Mouse (Mus musculus) CD4-positive helper T cell, adult 2 months (primary cell): ENCODE measurements around the gene Camk1g.

Experiments
- DNase-seq: peaks from one replicate; pipeline ENCODE4 v3.0.0-alpha.2; 2012; ENCODE audit warnings: low read depth, missing footprints, low spot score

Gene Camk1g

GRCm38 (mm10) chr1:193370096-193370495, at the start of gene Camk1g:
Gene Camk1g (minus strand): TSS chr1:193370298.
- DNase-seq, result no peak

- no peak for DNase-seq
Observed at GRCm38 (mm10) chr1:193419168-193419567, 49.1 kb upstream of the Camk1g start.

- no peak for DNase-seq
Observed at GRCm38 (mm10) chr1:193418656-193419055, 48.6 kb upstream of the Camk1g start.

- no peak for DNase-seq
Observed at GRCm38 (mm10) chr1:193414067-193414466, 44.0 kb upstream of the Camk1g start.

- DNase-seq, result no peak
Observed at GRCm38 (mm10) chr1:193413368-193414000, 43.4 kb upstream of the Camk1g start.

GRCm38 (mm10) chr1:193407487-193407886, 37.4 kb upstream of the Camk1g start:
- no peak for DNase-seq

GRCm38 (mm10) chr1:193406059-193406642, 36.1 kb upstream of the Camk1g start:
- DNase-seq, result no peak

- no peak for DNase-seq
Observed at GRCm38 (mm10) chr1:193401695-193402094, 31.6 kb upstream of the Camk1g start.

GRCm38 (mm10) chr1:193400348-193400747, 30.2 kb upstream of the Camk1g start:
- DNase-seq, result no peak

GRCm38 (mm10) chr1:193398728-193399437, 28.8 kb upstream of the Camk1g start:
- DNase-seq, result no peak

- DNase-seq, result no peak
Observed at GRCm38 (mm10) chr1:193397109-193397508, 27.0 kb upstream of the Camk1g start.

- DNase-seq, result no peak
Observed at GRCm38 (mm10) chr1:193392266-193392665, 22.2 kb upstream of the Camk1g start.

GRCm38 (mm10) chr1:193390004-193390403, 19.9 kb upstream of the Camk1g start:
- DNase-seq, result no peak

- DNase-seq, result no peak
Observed at GRCm38 (mm10) chr1:193389505-193389904, 19.4 kb upstream of the Camk1g start.

GRCm38 (mm10) chr1:193387241-193387640, 17.1 kb upstream of the Camk1g start:
- no peak for DNase-seq

- DNase-seq, result peak; percentile 45
Observed at GRCm38 (mm10) chr1:193386136-193386535, 16.0 kb upstream of the Camk1g start.

GRCm38 (mm10) chr1:193382841-193383462, 12.9 kb upstream of the Camk1g start:
- peak; percentile 39 for DNase-seq

- peak; percentile 34 for DNase-seq
Observed at GRCm38 (mm10) chr1:193382435-193382834, 12.3 kb upstream of the Camk1g start.

- DNase-seq, result no peak
Observed at GRCm38 (mm10) chr1:193381597-193382404, 11.7 kb upstream of the Camk1g start.

- DNase-seq, result no peak
Observed at GRCm38 (mm10) chr1:193380877-193381276, 10.8 kb upstream of the Camk1g start.

GRCm38 (mm10) chr1:193379634-193380033, 9.5 kb upstream of the Camk1g start:
- DNase-seq, result no peak
